Mouse (Mus musculus) regulatory T cell (primary cell): ENCODE measurements at regions not wholly inside any gene's neighbourhood (a gene's known extent, or its start where the extent isn't known, plus 50 kb on each side); places are given as distances from the start of the nearest gene placed in this dataset.

Experiments
- in situ Hi-C: fragments of 300-600 bp; cut with MboI, MseI; formaldehyde crosslinking; loops from one replicate; pipeline ENCODE4 v1.15.1; 2025; ENCODE audit warnings: high pct_unique_total_duplicates

GRCm38 (mm10) chr2:116808113-116808512, 70.4 kb upstream of the Tmco5 start:
- in situ Hi-C loops = no loop called here

GRCm38 (mm10) chr2:116808554-116808953, 69.9 kb upstream of the Tmco5 start:
- in situ Hi-C loops = no loop called here

- in situ Hi-C loops = no loop called here
These were observed 68.4 kb upstream of the Tmco5 start for GRCm38 (mm10) chr2:116810116-116810515.

- in situ Hi-C loops = no loop called here
These were observed 65.5 kb upstream of the Tmco5 start for GRCm38 (mm10) chr2:116812869-116813558.

- in situ Hi-C loops = no loop called here
These were observed 65.0 kb upstream of the Tmco5 start for GRCm38 (mm10) chr2:116813559-116813895.

- in situ Hi-C loops = no loop called here
These were observed 61.4 kb upstream of the Tmco5 start for GRCm38 (mm10) chr2:116817134-116817533.

- in situ Hi-C loops = no loop called here
These were observed 60.9 kb upstream of the Tmco5 start for GRCm38 (mm10) chr2:116817561-116817960.

GRCm38 (mm10) chr2:116818550-116818949, 59.9 kb upstream of the Tmco5 start:
- in situ Hi-C loops = no loop called here

GRCm38 (mm10) chr2:116819016-116819687, 59.3 kb upstream of the Tmco5 start:
- in situ Hi-C loops = no loop called here

GRCm38 (mm10) chr2:116820831-116821745, 57.4 kb upstream of the Tmco5 start:
- in situ Hi-C loops = no loop called here
